Mouse (Mus musculus): ENCODE measurements around the gene Actg1. TPM values are rescaled to one million over a fixed set of nuclear protein-coding genes. Genes with fewer than 3 reads are reported as not detected.

Actg1 gene
- polyA plus RNA-seq, 1 experiment from 2014 or later: 559 TPM

DNA sequence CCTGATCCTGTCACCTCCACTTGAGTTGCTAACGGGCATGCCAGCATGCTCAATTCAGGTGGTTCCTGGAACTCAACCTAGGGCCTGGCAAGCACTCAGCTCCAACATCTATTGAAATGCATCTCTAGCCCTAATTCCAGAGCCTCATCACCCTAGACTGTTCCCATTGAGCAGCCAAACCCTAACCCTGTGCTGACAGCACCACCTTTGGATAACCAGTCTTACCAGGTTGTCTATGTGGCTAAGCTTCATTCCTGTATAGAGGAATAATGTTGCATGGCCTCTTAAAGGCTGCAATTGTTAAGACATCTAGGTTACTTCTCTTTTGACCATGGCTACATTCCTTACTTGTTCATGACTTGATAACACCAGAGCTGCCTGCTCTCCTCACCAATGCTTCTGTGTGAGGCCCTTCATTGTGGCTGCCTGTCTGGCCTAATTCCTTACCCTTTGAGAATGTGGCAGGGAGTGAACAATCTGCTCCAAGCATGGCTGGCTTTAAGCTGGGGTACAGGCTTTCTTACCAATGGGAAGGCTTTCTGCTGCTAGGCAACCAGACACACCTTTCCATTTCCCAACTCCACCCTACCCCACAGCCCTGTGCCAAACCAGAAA, 3.2 kb downstream of the Actg1 start:
- Histone ChIP-seq H3K9ac (no peak overlapping the region), H3K4me3 (replicated peaks) (no peak overlapping the region), H3K9me3 (replicated peaks) (no peaks in the 10 kb centered on the region), H3K4me2 (0 out of 2 replicates have a peak overlapping the region, but pooled peaks have one; percentile 13), H3K4me1 (replicated peaks) (peaks cover 39% of the 10 kb centered on the region), H3K27me3 (peaks cover 17% of the 10 kb centered on the region), H3K27ac (replicated peaks) (peak overlapping the region; percentile 19; the same call in 1 of the 2 replicates), H3K36me3 (replicated peaks) (peaks cover 17% of the 10 kb centered on the region)
- 48% methylated on average over 1 of the region's 1 CpGs for WGBS (ENCODE audit: insufficient replicate concordance)
- no peak for ATAC-seq (ENCODE audit: insufficient read depth)

DNA sequence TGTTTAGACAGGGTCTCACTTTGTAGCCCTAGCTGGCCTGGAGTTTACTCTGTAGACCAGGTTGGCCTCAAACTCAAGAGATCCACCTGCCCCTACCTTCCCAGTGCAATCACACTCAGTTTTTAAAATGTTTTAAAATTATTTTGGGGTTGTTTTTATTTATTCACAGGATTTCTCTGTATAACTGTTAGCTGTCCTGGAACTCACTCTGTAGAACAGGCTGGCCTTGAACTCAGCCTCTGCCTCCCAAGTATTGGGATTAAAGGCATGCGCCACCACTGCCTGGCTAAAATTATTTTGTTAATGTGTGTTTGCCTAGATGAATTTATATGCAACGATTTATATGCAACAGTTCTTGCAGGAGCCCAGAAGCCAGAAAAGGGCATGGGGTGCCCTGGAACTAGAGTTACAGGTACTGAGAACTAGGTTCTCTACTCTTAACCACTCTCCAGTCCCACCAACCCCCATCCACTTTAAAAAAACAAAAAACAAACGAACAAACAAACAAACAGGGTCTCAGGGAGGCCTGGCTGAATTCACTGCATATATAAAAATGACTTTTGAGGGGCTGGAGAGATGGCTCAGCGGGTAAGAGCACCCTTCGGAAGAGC, 3.9 kb downstream of the Actg1 start:
- 60% methylated on average over 5 of the region's 5 CpGs for WGBS (ENCODE audit: insufficient replicate concordance)
- Histone ChIP-seq H3K27me3 (peaks cover 9% of the 10 kb centered on the region), H3K4me2 (no peak overlapping the region), H3K36me3 (replicated peaks) (peaks cover 17% of the 10 kb centered on the region), H3K4me3 (replicated peaks) (no peak overlapping the region), H3K4me1 (replicated peaks) (peaks cover 37% of the 10 kb centered on the region), H3K9ac (no peak overlapping the region), H3K9me3 (replicated peaks) (no peaks in the 10 kb centered on the region), H3K27ac (replicated peaks) (peak overlapping the region; percentile 41; the same call in 1 of the 2 replicates)
- ATAC-seq (ENCODE audit: insufficient read depth): no peak

DNA sequence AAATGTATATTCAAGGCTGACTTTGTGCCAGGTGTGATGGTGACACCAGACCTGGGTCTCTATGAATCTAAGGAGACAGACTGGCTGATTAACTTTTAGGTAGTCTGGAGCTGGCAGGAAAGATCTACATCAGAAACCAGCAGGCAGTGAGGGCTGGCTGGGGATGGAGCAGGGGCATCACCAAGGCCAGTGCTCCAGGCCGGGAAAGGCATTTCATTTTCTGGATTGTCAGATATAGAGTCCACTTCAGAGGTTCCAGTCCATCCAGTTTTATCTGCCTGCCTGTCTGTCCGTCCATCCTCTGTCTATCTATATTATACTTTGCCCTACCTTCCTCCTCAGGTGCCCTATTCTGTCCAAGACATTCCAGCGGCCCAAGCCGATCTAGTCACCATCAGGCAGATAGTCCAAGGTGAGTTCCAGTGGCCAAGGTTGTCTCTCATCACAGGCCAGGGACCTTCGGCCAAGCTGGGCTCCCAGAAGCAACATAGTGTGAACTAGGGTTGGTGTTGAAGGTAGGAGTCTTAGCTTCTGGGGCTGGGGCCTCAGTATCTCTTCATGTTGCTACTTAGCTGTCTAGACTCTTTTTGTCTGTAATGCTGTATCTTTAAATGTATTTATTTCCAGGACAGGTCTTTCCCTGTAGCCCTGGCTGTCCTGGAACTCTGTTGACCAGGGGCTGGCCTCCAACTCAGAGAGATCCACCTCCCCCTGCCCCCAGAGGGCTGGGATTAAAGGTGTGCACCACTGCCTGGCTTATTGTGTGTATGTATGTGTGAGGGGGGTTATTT, 4.6 kb downstream of the Actg1 start:
- peaks cover 17% of the 10 kb centered on the region for H3K36me3 ChIP-seq (replicated peaks)
- H3K9me3 ChIP-seq (replicated peaks): no peaks in the 10 kb centered on the region
- no peak overlapping the region for H3K9ac ChIP-seq
- H3K4me2 ChIP-seq: no peak overlapping the region
- peaks cover 30% of the 10 kb centered on the region for H3K4me1 ChIP-seq (replicated peaks)
- peaks cover 2% of the 10 kb centered on the region for H3K27me3 ChIP-seq
- peak overlapping the region; percentile 41; the same call in 1 of the 2 replicates for H3K27ac ChIP-seq (replicated peaks)
- no peak overlapping the region for H3K4me3 ChIP-seq (replicated peaks)
- no peak for ATAC-seq (ENCODE audit: insufficient read depth)
- 64% methylated on average over 5 of the region's 5 CpGs for WGBS (ENCODE audit: insufficient replicate concordance)

DNA sequence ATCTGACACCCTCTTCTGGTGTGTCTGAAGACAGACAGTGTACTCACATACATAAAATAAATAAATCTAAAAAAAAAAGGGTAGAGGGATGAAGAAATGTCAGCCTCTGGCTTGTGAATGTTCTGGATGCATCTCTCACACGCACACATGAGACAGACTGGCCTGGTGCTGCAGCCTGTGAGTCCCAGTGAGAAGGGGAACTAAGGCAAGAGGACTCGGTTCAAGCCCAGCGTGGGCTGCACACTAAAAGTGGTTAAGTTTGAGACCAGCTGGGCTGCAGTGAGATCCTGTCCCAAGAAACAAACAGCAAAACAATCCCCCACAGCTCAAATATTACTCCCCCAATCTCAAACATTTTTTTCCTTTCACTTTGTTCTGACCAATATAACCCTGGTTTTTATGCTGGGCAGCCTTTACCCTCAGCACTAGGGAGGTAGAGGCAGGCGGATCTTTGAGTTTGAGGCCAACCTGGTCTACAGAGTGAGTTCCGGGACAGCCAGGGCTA, 5.6 kb downstream of the Actg1 start:
- Histone ChIP-seq H3K9ac (no peak overlapping the region), H3K4me2 (no peak overlapping the region), H3K9me3 (replicated peaks) (no peaks in the 10 kb centered on the region), H3K36me3 (replicated peaks) (peaks cover 17% of the 10 kb centered on the region), H3K27me3 (no peaks in the 10 kb centered on the region), H3K4me1 (replicated peaks) (peaks cover 23% of the 10 kb centered on the region), H3K4me3 (replicated peaks) (no peak overlapping the region), H3K27ac (replicated peaks) (no peak overlapping the region)
- ATAC-seq (ENCODE audit: insufficient read depth): no peak
- 75% methylated on average over 5 of the region's 5 CpGs for WGBS (ENCODE audit: insufficient replicate concordance)

DNA sequence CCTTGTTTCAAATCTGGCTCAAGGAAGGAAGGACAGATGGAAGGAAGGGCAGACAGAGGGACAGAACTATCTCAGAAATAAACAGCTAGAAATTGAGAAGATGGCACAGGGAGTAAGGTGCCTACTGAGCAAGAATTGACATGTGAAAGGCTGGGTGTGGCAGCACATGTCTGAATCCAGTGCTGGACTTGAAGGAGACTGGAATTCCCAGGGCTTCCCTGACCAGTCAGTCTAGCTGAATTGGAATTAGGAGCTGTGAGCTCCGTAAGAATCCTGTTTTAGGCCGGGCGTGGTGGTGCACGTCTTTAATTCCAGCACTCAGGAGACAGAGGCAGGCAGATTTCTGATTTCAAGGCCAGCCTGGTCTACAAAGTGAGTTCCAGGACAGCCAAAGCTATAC, 6.7 kb downstream of the Actg1 start:
- Histone ChIP-seq H3K36me3 (replicated peaks) (peaks cover 12% of the 10 kb centered on the region), H3K4me1 (replicated peaks) (peaks cover 18% of the 10 kb centered on the region), H3K27ac (replicated peaks) (no peak overlapping the region), H3K9ac (no peak overlapping the region), H3K4me3 (replicated peaks) (no peak overlapping the region), H3K27me3 (no peaks in the 10 kb centered on the region), H3K4me2 (no peak overlapping the region), H3K9me3 (replicated peaks) (no peaks in the 10 kb centered on the region)
- 85% methylated on average over 4 of the region's 4 CpGs for WGBS (ENCODE audit: insufficient replicate concordance)
- no peak for ATAC-seq (ENCODE audit: insufficient read depth)

DNA sequence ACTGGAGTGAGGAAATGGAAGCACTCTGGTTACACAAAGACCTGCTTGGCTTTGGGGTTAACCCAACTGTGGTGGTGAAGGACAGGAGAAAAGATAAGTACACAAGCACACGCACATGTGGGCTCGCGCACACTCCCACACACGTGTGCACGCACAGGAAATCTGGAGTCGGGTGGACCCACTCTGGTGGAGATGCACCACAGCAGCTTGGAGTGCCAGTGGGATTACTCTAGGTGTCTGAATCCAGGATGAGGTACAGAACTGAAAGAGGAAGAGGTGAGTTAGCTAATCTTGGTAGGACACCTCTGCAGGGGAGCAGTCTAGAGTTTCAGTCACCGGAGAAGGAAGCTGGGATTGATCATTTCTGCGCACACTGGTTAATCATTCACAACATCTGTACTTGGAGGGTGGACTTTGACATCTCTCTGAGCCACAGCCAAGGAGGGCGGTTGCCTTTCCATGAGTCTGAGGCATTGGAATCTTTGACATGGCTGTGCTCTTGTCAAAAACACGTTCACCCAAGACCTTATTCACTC, 8.3 kb downstream of the Actg1 start:
- peak; percentile 50 for ATAC-seq (ENCODE audit: insufficient read depth)
- H3K36me3 ChIP-seq (replicated peaks): peaks cover 3% of the 10 kb centered on the region
- no peaks in the 10 kb centered on the region for H3K27me3 ChIP-seq
- H3K9me3 ChIP-seq (replicated peaks): no peaks in the 10 kb centered on the region
- peaks cover 9% of the 10 kb centered on the region for H3K4me1 ChIP-seq (replicated peaks)
- peak overlapping the region; percentile 44 for H3K4me2 ChIP-seq
- H3K27ac ChIP-seq (replicated peaks): peak overlapping the region; percentile 74
- H3K9ac ChIP-seq: no peak overlapping the region
- 34% methylated on average over 10 of the region's 10 CpGs for WGBS (ENCODE audit: insufficient replicate concordance)
- H3K4me3 ChIP-seq (replicated peaks): no peak overlapping the region

DNA sequence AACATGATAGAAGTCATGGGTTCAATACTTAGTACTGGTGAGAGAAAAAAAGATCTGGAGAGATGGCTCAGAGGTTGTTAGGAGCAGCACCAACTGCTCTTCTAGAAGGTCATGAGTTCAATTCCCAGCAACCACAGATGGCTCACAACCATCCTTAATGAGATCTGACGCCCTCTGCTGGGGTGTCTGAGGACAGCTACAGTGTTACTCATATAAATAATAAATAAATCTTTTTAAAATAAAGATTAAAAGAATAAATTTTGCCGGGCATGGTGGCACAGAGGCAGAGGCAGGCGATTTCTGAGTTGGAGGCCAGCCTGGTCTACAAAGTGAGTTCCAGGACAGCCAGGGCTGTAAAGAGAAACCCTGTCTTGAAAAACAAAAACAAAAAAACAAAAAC, 9.6 kb downstream of the Actg1 start:
- Histone ChIP-seq H3K27me3 (no peaks in the 10 kb centered on the region), H3K9me3 (replicated peaks) (no peaks in the 10 kb centered on the region), H3K9ac (no peak overlapping the region), H3K4me1 (replicated peaks) (peaks cover 8% of the 10 kb centered on the region), H3K4me3 (replicated peaks) (no peak overlapping the region), H3K4me2 (no peak overlapping the region), H3K36me3 (replicated peaks) (no peaks in the 10 kb centered on the region), H3K27ac (replicated peaks) (no peak overlapping the region)
- 52% methylated on average over 3 of the region's 3 CpGs for WGBS (ENCODE audit: insufficient replicate concordance)
- no peak for ATAC-seq (ENCODE audit: insufficient read depth)

DNA sequence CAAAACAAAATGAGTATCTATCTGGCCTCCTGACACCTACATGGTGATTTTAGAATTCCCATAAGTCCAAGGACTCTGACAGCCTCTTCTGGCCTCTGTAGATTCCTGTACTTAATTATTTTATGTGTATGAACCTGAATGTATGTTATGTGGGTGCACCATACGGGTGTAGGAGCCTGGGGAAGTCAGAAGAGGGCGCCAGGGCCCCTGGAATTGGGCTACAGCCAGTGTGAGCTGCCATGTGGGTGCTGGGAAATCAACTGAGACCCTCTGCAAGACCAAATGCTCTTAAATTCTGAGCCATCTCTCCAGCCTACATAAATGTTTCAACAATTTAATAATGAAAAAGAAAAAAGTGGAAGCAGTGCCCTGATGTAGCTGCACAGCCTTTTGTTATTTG, 10.9 kb downstream of the Actg1 start:
- H3K27ac ChIP-seq (replicated peaks): no peak overlapping the region
- H3K27me3 ChIP-seq: no peaks in the 10 kb centered on the region
- H3K36me3 ChIP-seq (replicated peaks): no peaks in the 10 kb centered on the region
- H3K9ac ChIP-seq: no peak overlapping the region
- ATAC-seq (ENCODE audit: insufficient read depth): no peak
- no peak overlapping the region for H3K4me2 ChIP-seq
- 31% methylated on average over 2 of the region's 2 CpGs for WGBS (ENCODE audit: insufficient replicate concordance)
- H3K4me3 ChIP-seq (replicated peaks): no peak overlapping the region
- H3K4me1 ChIP-seq (replicated peaks): peaks cover 8% of the 10 kb centered on the region
- no peaks in the 10 kb centered on the region for H3K9me3 ChIP-seq (replicated peaks)

DNA sequence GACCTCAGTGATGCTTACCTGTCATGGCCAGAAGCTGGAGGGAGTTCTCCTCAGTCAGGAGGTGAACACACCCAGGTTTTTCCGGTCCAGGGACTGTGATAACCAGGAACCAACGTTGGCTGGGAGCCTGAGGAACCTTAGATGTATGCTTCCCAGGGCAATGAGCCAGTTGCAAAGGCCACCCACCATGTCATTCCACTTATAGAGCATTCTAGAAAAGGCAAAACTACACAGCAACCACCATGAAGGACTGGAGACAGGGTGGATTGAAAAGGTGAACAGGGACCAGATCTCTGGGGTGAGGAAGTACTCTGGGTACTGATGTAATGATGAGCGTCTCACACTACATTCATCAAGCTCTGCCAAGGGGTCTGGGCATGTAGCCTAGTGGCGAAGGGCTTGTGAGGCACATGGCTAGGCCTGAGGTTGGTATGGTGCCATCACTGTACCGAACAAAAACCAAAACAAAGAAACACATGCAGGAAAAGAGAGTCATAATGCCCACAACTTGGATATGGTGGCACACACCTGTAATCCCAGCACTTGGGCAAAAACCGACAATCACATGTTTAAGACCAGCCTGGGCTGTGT, 12.8 kb downstream of the Actg1 start:
- Histone ChIP-seq H3K9me3 (replicated peaks) (no peaks in the 10 kb centered on the region), H3K4me1 (replicated peaks) (peaks cover 8% of the 10 kb centered on the region), H3K4me3 (replicated peaks) (no peak overlapping the region), H3K27me3 (no peaks in the 10 kb centered on the region), H3K36me3 (replicated peaks) (no peaks in the 10 kb centered on the region), H3K9ac (no peak overlapping the region), H3K4me2 (no peak overlapping the region), H3K27ac (replicated peaks) (no peak overlapping the region)
- WGBS (ENCODE audit: insufficient replicate concordance): 60% methylated on average over 6 of the region's 6 CpGs
- no peak for ATAC-seq (ENCODE audit: insufficient read depth)

DNA sequence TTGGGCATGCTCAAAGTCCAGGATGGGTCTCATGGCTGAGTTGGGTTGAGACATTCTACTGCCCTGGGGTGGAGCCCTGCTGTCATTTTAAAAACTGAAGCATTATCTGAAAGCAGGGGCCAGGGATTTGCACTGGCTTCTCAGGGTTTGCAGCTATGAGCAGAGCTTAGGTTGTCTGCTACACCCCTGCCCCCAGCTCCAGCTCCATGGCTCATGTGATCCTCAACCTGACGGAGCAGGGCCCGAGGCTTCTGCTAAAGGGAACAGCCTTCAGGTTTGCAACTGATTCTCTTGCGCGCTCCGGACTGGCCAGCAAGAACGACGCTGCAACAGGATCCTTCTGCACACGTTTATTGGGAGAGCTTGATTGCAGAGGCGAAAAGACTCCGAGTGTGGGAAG, 28.2 kb downstream of the Actg1 start:
- 87% methylated on average over 10 of the region's 10 CpGs for WGBS (ENCODE audit: insufficient replicate concordance)
- H3K9ac ChIP-seq: no peak overlapping the region
- H3K4me2 ChIP-seq: no peak overlapping the region
- no peaks in the 10 kb centered on the region for H3K9me3 ChIP-seq (replicated peaks)
- H3K4me1 ChIP-seq (replicated peaks): peaks cover 22% of the 10 kb centered on the region
- no peak for ATAC-seq (ENCODE audit: insufficient read depth)
- no peaks in the 10 kb centered on the region for H3K27me3 ChIP-seq
- H3K4me3 ChIP-seq (replicated peaks): no peak overlapping the region
- H3K36me3 ChIP-seq (replicated peaks): no peaks in the 10 kb centered on the region
- no peak overlapping the region for H3K27ac ChIP-seq (replicated peaks)

DNA sequence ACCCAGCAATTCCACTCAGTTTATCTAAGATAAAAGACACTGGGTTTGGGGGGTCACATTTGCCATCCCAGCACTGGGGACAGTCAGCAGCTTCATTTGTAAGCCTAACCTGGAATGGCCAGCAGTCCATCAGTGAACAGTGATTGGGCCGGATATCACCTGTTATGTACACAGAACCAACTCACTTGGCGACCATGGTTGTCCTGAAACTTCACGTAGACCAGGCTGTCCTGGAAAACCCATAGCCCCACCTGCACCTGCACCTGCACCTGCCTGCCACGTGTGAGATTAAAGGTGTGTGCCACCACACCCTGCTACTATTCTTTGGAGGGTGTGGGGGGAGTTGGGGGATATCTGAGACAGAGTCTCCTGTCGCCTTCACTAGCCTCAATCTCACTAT, 29.0 kb downstream of the Actg1 start:
- no peak overlapping the region for H3K9ac ChIP-seq

More for the DNA sequence above, 29.0 kb downstream of the Actg1 start:
- Histone ChIP-seq H3K4me1 (replicated peaks) (peaks cover 31% of the 10 kb centered on the region), H3K27ac (replicated peaks) (no peak overlapping the region), H3K36me3 (replicated peaks) (no peaks in the 10 kb centered on the region), H3K9me3 (replicated peaks) (no peaks in the 10 kb centered on the region), H3K4me3 (replicated peaks) (no peak overlapping the region), H3K27me3 (no peaks in the 10 kb centered on the region), H3K4me2 (no peak overlapping the region)
- no peak for ATAC-seq (ENCODE audit: insufficient read depth)
- 70% methylated on average over 5 of the region's 5 CpGs for WGBS (ENCODE audit: insufficient replicate concordance)

Data from liver, embryonic 15.5 days (tissue).